Mouse (Mus musculus): ENCODE measurements around the gene Fam69a. TPM values are rescaled to one million over a fixed set of nuclear protein-coding genes. Genes with fewer than 3 reads are reported as not detected.

Fam69a gene
- polyA plus RNA-seq, 1 experiment from 2014 or later: 48.5 TPM

DNA sequence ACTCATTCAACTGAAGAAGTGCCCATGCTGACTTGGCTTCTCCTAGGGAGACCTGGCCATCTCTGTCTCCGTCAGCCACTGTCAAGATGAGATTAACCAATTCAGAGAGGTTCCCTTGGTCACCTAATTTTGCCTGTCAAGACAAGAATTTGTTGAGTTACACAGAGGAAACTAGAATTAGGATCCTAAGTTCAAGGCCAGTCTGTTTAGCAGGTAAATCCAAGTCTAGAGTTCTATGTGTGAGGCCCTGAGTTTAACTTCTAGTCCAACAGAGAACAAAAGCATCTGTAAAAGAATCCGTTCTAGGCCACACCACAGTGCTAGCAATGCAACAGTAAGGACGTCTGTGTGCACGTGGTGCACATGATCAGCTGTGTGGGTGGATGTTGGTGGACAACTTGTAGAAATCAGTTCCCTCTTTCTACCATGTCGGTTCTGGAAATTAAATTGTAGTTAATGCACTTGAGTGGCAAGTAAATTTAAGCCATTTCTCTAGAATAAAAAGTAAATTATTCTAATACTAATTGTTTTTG, 76.7 kb downstream of the Fam69a start:
- Histone ChIP-seq H3K9ac (replicated peaks; ENCODE audit: low read length) (no peak overlapping the region), H3K4me2 (ENCODE audit: low read length) (no peak overlapping the region), H3K36me3 (ENCODE audit: control insufficient read depth, insufficient read depth, low read length) (peaks cover 47% of the 10 kb centered on the region), H3K4me3 (replicated peaks; ENCODE audit: low read depth, low read length) (no peak overlapping the region), H3K27me3 (ENCODE audit: control insufficient read depth, insufficient read depth, low read length) (no peaks in the 10 kb centered on the region), H3K4me1 (ENCODE audit: control insufficient read depth, insufficient read depth, low read length) (no peaks in the 10 kb centered on the region), H3K9me3 (ENCODE audit: control insufficient read depth, low read length) (no peaks in the 10 kb centered on the region), H3K27ac (replicated peaks; ENCODE audit: low read depth, low read length) (no peak overlapping the region)
- ATAC-seq (ENCODE audit: low FRiP score, low TSS enrichment) (no peak), DNase-seq (no peak)
- 73% methylated on average over 5 of the region's 5 CpGs for WGBS

DNA sequence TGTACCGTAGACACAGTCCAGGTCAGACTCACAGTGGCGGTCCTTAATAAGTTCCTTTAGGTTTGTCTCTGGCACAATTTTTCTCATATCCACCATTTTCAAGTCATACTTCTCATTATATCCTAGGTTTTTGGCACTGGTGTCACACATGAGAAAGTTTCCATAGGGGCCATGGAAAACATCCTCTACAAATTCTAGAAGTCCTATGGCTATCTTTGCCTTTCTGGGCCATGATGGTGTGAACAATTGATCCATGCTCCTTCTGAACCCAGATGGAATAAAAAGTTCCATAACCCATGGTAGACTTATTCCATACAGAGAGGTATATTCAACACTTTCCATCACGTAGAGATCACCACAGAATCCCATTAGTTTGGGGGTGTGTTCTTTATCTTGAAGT, 77.2 kb downstream of the Fam69a start:
- no peak for DNase-seq
- Histone ChIP-seq H3K9me3 (ENCODE audit: control insufficient read depth, low read length) (no peaks in the 10 kb centered on the region), H3K9ac (replicated peaks; ENCODE audit: low read length) (no peak overlapping the region), H3K27ac (replicated peaks; ENCODE audit: low read depth, low read length) (no peak overlapping the region), H3K36me3 (ENCODE audit: control insufficient read depth, insufficient read depth, low read length) (peaks cover 52% of the 10 kb centered on the region), H3K4me2 (ENCODE audit: low read length) (no peak overlapping the region), H3K4me1 (ENCODE audit: control insufficient read depth, insufficient read depth, low read length) (no peaks in the 10 kb centered on the region), H3K4me3 (replicated peaks; ENCODE audit: low read depth, low read length) (no peak overlapping the region), H3K27me3 (ENCODE audit: control insufficient read depth, insufficient read depth, low read length) (no peaks in the 10 kb centered on the region)
- ATAC-seq (ENCODE audit: low FRiP score, low TSS enrichment): no peak
- WGBS: 86% methylated on average over 3 of the region's 3 CpGs

- no peak for ATAC-seq (ENCODE audit: low FRiP score, low TSS enrichment)
- peaks cover 62% of the 10 kb centered on the region for H3K36me3 ChIP-seq (ENCODE audit: control insufficient read depth, insufficient read depth, low read length)
Measured at GRCm38 (mm10) chr5:107908514-107909110, 78.3 kb downstream of the Fam69a start.

DNA sequence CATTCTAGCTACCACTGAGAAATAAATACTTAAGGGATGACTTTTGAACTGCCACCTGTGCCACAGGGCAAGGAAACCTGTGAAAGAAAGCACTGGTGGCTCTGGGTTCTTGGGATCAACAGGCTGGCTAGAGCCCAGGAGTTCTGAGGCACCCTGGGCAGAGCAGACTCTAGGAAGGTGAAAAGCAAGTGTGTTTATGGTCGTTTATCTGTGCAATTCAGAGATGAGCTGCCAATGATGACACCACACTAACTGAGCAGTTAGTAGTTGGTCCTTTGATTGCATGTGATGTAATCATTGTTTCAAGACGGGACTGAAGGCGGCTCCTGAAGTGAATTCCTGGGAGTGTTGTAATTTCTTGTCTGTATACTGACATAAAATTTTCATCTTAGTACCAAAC, 82.6 kb downstream of the Fam69a start:
- peaks cover 70% of the 10 kb centered on the region for H3K36me3 ChIP-seq (ENCODE audit: control insufficient read depth, insufficient read depth, low read length)
- no peak overlapping the region for H3K4me2 ChIP-seq (ENCODE audit: low read length)
- H3K9me3 ChIP-seq (ENCODE audit: control insufficient read depth, low read length): no peaks in the 10 kb centered on the region
- DNase-seq: no peak
- H3K27ac ChIP-seq (replicated peaks; ENCODE audit: low read depth, low read length): no peak overlapping the region
- no peak overlapping the region for H3K9ac ChIP-seq (replicated peaks; ENCODE audit: low read length)
- H3K4me3 ChIP-seq (replicated peaks; ENCODE audit: low read depth, low read length): no peak overlapping the region
- ATAC-seq (ENCODE audit: low FRiP score, low TSS enrichment): no peak
- peaks cover 11% of the 10 kb centered on the region for H3K4me1 ChIP-seq (ENCODE audit: control insufficient read depth, insufficient read depth, low read length)
- WGBS: 92% methylated on average over 3 of the region's 3 CpGs
- H3K27me3 ChIP-seq (ENCODE audit: control insufficient read depth, insufficient read depth, low read length): no peaks in the 10 kb centered on the region

More at GRCm38 (mm10) chr5:107908514-107909110, 78.3 kb downstream of the Fam69a start:
- Histone ChIP-seq H3K27ac (replicated peaks; ENCODE audit: low read depth, low read length) (no peak overlapping the region), H3K9ac (replicated peaks; ENCODE audit: low read length) (no peak overlapping the region), H3K27me3 (ENCODE audit: control insufficient read depth, insufficient read depth, low read length) (no peaks in the 10 kb centered on the region), H3K4me2 (ENCODE audit: low read length) (no peak overlapping the region), H3K9me3 (ENCODE audit: control insufficient read depth, low read length) (no peaks in the 10 kb centered on the region), H3K4me3 (replicated peaks; ENCODE audit: low read depth, low read length) (no peak overlapping the region), H3K4me1 (ENCODE audit: control insufficient read depth, insufficient read depth, low read length) (no peaks in the 10 kb centered on the region)
- DNase-seq: no peak
- 89% methylated on average over 2 of the region's 2 CpGs for WGBS

DNA sequence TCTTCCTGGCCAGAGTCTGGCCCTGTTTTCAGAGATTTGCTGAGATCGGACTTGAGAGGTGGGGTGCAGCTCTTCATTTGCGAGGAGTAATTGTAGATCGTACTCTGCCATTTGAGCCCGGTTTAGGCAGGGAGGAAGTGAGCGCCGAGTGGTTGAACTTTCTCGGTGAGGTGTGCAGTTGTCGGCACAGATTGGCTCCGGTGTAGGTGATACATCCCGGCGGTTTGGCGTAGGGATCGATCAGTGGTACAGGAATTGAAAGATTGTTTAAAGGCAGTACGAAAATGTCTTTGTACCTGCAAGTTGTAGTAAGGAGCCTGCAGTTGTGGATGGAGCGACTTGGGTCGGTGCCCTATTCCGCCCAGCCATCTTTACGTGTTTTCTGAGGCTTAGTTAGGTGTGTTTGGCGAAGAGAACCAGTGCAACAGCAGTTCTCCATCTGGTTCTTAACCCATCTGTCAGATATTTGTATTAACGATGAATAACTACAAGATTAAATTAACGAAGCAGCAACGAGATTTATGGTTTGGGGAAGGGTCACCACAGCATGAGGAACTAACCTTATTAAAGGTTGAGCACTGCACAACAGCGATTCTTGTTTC, 85.8 kb downstream of the Fam69a start:
- under 1% methylated on average over 23 of the region's 23 CpGs for WGBS
- H3K36me3 ChIP-seq (ENCODE audit: control insufficient read depth, insufficient read depth, low read length): peaks cover 39% of the 10 kb centered on the region
- DNase-seq (no peak), ATAC-seq (ENCODE audit: low FRiP score, low TSS enrichment) (peak; percentile 44)
- H3K9me3 ChIP-seq (ENCODE audit: control insufficient read depth, low read length): no peaks in the 10 kb centered on the region
- peaks cover 11% of the 10 kb centered on the region for H3K4me1 ChIP-seq (ENCODE audit: control insufficient read depth, insufficient read depth, low read length)
- peak overlapping the region; percentile 96 for H3K9ac ChIP-seq (replicated peaks; ENCODE audit: low read length)
- H3K4me3 ChIP-seq (replicated peaks; ENCODE audit: low read depth, low read length): peak overlapping the region; percentile 96
- H3K27ac ChIP-seq (replicated peaks; ENCODE audit: low read depth, low read length): peak overlapping the region; percentile 90
- H3K27me3 ChIP-seq (ENCODE audit: control insufficient read depth, insufficient read depth, low read length): no peaks in the 10 kb centered on the region
- H3K4me2 ChIP-seq (ENCODE audit: low read length): peak overlapping the region; percentile 87

GRCm38 (mm10) chr5:107900206-107901013, 86.5 kb downstream of the Fam69a start, which contains the start of gene Rpl5:
Rpl5 (plus strand) TSS chr5:107900502.
- WGBS: 4% methylated on average over 66 of the region's 66 CpGs
- H3K4me3 ChIP-seq (replicated peaks; ENCODE audit: low read depth, low read length): peak within 1 kb of the TSS; percentile 96
- ATAC-seq (ENCODE audit: low FRiP score, low TSS enrichment) (peak; percentile 97), DNase-seq (peak; percentile 98)
- H3K36me3 ChIP-seq (ENCODE audit: control insufficient read depth, insufficient read depth, low read length): peaks cover 32% of the 10 kb centered on the region
- H3K4me2 ChIP-seq (ENCODE audit: low read length): peak within 1 kb of the TSS; percentile 87
- H3K9ac ChIP-seq (replicated peaks; ENCODE audit: low read length): peak within 1 kb of the TSS; percentile 96
- no peaks in the 10 kb centered on the region for H3K9me3 ChIP-seq (ENCODE audit: control insufficient read depth, low read length)
- peak within 1 kb of the TSS; percentile 90 for H3K27ac ChIP-seq (replicated peaks; ENCODE audit: low read depth, low read length)
- H3K4me1 ChIP-seq (ENCODE audit: control insufficient read depth, insufficient read depth, low read length): peaks cover 11% of the 10 kb centered on the region
- no peaks in the 10 kb centered on the region for H3K27me3 ChIP-seq (ENCODE audit: control insufficient read depth, insufficient read depth, low read length)

DNA sequence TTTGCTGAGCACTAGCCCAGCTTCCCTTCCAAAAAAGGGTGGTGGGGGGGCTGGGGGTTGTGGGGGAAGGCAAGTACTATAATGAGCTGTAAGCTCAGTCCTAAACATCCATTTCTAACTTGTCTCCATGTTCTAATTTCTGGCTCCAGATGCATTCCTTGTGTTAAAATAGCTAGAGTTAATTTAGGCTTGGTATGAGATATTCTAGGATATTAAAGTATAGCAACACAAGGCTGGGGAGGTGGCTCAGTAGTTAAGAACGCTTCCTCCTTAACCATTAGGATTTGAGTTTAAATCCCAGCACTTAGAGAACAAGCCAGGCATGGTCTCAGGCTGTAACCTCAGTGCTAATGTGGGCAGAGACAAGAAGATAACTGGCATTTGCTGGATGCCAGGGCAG, 90.6 kb downstream of the Fam69a start:
- ATAC-seq (ENCODE audit: low FRiP score, low TSS enrichment) (no peak), DNase-seq (no peak)
- no peaks in the 10 kb centered on the region for H3K36me3 ChIP-seq (ENCODE audit: control insufficient read depth, insufficient read depth, low read length)
- no peak overlapping the region for H3K4me3 ChIP-seq (replicated peaks; ENCODE audit: low read depth, low read length)
- H3K27me3 ChIP-seq (ENCODE audit: control insufficient read depth, insufficient read depth, low read length): no peaks in the 10 kb centered on the region
- peaks cover under 1% of the 10 kb centered on the region; the same call in 1 of the 2 replicates for H3K4me1 ChIP-seq (ENCODE audit: control insufficient read depth, insufficient read depth, low read length)
- H3K27ac ChIP-seq (replicated peaks; ENCODE audit: low read depth, low read length): no peak overlapping the region
- no peak overlapping the region for H3K9ac ChIP-seq (replicated peaks; ENCODE audit: low read length)
- H3K9me3 ChIP-seq (ENCODE audit: control insufficient read depth, low read length): no peaks in the 10 kb centered on the region
- WGBS: 63% methylated on average over 1 of the region's 1 CpGs
- no peak overlapping the region for H3K4me2 ChIP-seq (ENCODE audit: low read length)

DNA sequence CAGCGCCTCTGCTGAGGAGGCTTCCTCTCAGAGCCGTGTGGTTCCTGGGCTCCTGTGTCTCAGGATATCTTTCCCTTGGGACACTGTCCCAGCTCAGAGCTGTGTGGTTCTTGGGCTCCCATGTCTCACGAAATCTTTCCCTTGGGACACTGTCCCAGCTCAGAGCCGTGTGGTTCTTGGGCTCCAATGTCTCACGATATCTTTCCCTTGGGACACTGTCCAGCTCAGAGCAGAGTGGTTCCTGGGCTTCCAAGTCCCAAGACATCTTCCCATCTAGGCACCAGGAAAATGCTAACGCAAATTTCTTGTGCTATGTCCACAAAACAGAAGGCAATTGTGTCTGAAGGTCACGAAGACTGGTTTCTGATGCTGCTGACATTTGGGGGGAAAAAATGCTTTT, 92.2 kb downstream of the Fam69a start:
- no peak for ATAC-seq (ENCODE audit: low FRiP score, low TSS enrichment)
- Histone ChIP-seq H3K36me3 (ENCODE audit: control insufficient read depth, insufficient read depth, low read length) (no peaks in the 10 kb centered on the region), H3K9ac (replicated peaks; ENCODE audit: low read length) (no peak overlapping the region), H3K4me1 (ENCODE audit: control insufficient read depth, insufficient read depth, low read length) (no peaks in the 10 kb centered on the region), H3K27ac (replicated peaks; ENCODE audit: low read depth, low read length) (no peak overlapping the region), H3K9me3 (ENCODE audit: control insufficient read depth, low read length) (no peaks in the 10 kb centered on the region), H3K27me3 (ENCODE audit: control insufficient read depth, insufficient read depth, low read length) (no peaks in the 10 kb centered on the region), H3K4me2 (ENCODE audit: low read length) (no peak overlapping the region), H3K4me3 (replicated peaks; ENCODE audit: low read depth, low read length) (no peak overlapping the region)
- no peak for DNase-seq
- WGBS: 79% methylated on average over 7 of the region's 7 CpGs

Measured in midbrain, embryonic 14.5 days (tissue).